Mouse (Mus musculus) megakaryocyte, embryonic 14.5 days (primary cell): ENCODE results near the gene Ngdn.

Source experiments
- FLI1 ChIP-seq: IDR thresholded peaks from 2 replicates; pipeline ENCODE4 v1.6.1; 2012; ENCODE audit warnings: low read length, inconsistent platforms, mixed read lengths
- GATA1 ChIP-seq: IDR thresholded peaks from 3 replicates; pipeline ENCODE4 v1.6.1; 2012; ENCODE audit warnings: mixed read lengths, low read length, inconsistent platforms, borderline replicate concordance

DNA sequence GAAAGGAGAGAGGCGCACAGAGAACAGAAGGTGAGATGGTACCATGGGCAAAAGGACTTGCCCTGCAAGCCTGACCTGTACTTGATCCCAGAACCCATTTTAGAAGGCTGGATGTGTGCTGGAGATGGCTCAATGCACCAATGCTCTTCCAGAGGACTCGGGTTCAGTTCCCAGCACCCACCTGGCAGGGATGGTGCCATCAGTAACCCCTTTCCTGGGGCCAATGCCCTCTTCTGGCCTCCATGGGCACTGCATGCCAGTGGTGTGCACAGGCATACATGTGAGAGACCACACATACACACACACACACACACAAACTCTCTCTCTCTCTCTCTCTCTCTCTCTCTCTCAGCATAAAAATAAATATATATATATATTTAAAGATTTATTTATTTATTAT, 13.8 kb upstream of the Ngdn start:
- TF ChIP-seq GATA1 = no peak
- TF ChIP-seq FLI1 = no peak
